ENCODE assay signal across 19 mouse cellular contexts in genomic region chr2:35700966-35701365, GRCm38 (mm10).
A peak's percentile ranks its signal among the peaks of the same experiment; 100 is the strongest.
DNase-seq lines count a peak whose midpoint lies in the region; ATAC-seq and TF ChIP-seq lines count a peak whose summit lies in the region.
"Had no signal": no experiment of that assay in that cellular context is flagged by ENCODE, and none has a peak within 500 bp of the region (broad histone marks: within the 10 kb centered on the region; RNA-seq: fewer than 3 reads in every experiment).

No protein-coding gene starts in this region.

- H3K4me2 ChIP-seq in heart, embryonic 12.5 days: no peak overlapping the region
- H3K4me2 ChIP-seq in limb, embryonic 15.5 days: no peak overlapping the region
- H3K4me2 ChIP-seq: embryonic facial prominence, embryonic 15.5 days; liver, embryonic 13.5 days had no signal

- 54% methylated on average over 2 of the region's 2 CpGs for WGBS in heart, embryonic 12.5 days
- WGBS in limb, embryonic 15.5 days: 85% methylated on average over 2 of the region's 2 CpGs
- 45% methylated on average over 2 of the region's 2 CpGs for WGBS in cerebellum, adult 2 months

- no peak for ATAC-seq in heart, embryonic 12.5 days (ENCODE audit: insufficient number of reproducible peaks, low FRiP score)
- ATAC-seq in limb, embryonic 15.5 days (ENCODE audit: insufficient number of reproducible peaks, low FRiP score, low TSS enrichment, low read depth): no peak
- ATAC-seq: forebrain, embryonic 14.5 days; hindbrain, embryonic 16.5 days had no signal

- no peaks in the 10 kb centered on the region for H3K27me3 ChIP-seq in heart, embryonic 12.5 days (replicated peaks)
- H3K27me3 ChIP-seq in limb, embryonic 15.5 days: no peaks in the 10 kb centered on the region
- no peaks in the 10 kb centered on the region for H3K27me3 ChIP-seq in cerebellum, adult 2 months (ENCODE audit: control insufficient read depth, insufficient read depth, low read length)
- H3K27me3 ChIP-seq: embryonic facial prominence, embryonic 15.5 days; liver, embryonic 13.5 days had no signal

- peaks cover 11% of the 10 kb centered on the region for H3K36me3 ChIP-seq in heart, embryonic 12.5 days
- peaks cover 6% of the 10 kb centered on the region; the same call in 1 of the 2 replicates for H3K36me3 ChIP-seq in limb, embryonic 15.5 days

- H3K4me3 ChIP-seq in layer of hippocampus, adult 2 months: no peak overlapping the region
- H3K4me3 ChIP-seq in heart, embryonic 12.5 days: no peak overlapping the region
- no peak overlapping the region for H3K4me3 ChIP-seq in limb, embryonic 15.5 days
- no peak overlapping the region for H3K4me3 ChIP-seq in cerebellum, adult 2 months (replicated peaks; ENCODE audit: insufficient read depth, low read depth, low read length)
- H3K4me3 ChIP-seq: embryonic facial prominence, embryonic 15.5 days; liver, embryonic 13.5 days; megakaryocyte, embryonic 14.5 days had no signal

- peaks cover 94% of the 10 kb centered on the region for H3K4me1 ChIP-seq in heart, embryonic 12.5 days (replicated peaks)
- peaks cover 66% of the 10 kb centered on the region for H3K4me1 ChIP-seq in limb, embryonic 15.5 days
- peaks cover 74% of the 10 kb centered on the region for H3K4me1 ChIP-seq in cerebellum, adult 2 months (ENCODE audit: control insufficient read depth, insufficient read depth, low read length)

- peak overlapping the region; percentile 48; the same call in 1 of the 2 replicates for H3K9ac ChIP-seq in heart, embryonic 12.5 days
- no peak overlapping the region for H3K9ac ChIP-seq in limb, embryonic 15.5 days
- H3K9ac ChIP-seq: embryonic facial prominence, embryonic 15.5 days; liver, embryonic 13.5 days had no signal

- TF ChIP-seq CTCF in layer of hippocampus, adult 2 months (conservative IDR thresholded peaks at IDR 0.05): no peak
- no peak for TF ChIP-seq CTCF in cerebellum, adult 2 months (IDR thresholded peaks at IDR 0.05; ENCODE audit: borderline replicate concordance, insufficient read depth, low read depth, low read length)

- no peak for TF ChIP-seq POLR2A in cerebellum, adult 2 months (IDR thresholded peaks at IDR 0.05; ENCODE audit: borderline replicate concordance, insufficient read depth, low read length)

- H3K9me3 ChIP-seq in heart, embryonic 12.5 days (replicated peaks): no peaks in the 10 kb centered on the region
- no peaks in the 10 kb centered on the region for H3K9me3 ChIP-seq in limb, embryonic 15.5 days
- H3K9me3 ChIP-seq: embryonic facial prominence, embryonic 15.5 days; liver, embryonic 13.5 days had no signal

- DNase-seq in heart, adult 11 months: peak; percentile 95
- no peak for DNase-seq in heart, adult 8-10 months (ENCODE audit: low spot score)
- DNase-seq in layer of hippocampus, adult 2 months (ENCODE audit: low spot score in 2 of 2): no peak
- DNase-seq in layer of hippocampus, postnatal 10 days (ENCODE audit: low spot score in 2 of 2): no peak
- DNase-seq in cerebellum, adult 2 months: no peak
- DNase-seq in adrenal gland, postnatal 14 days: no peak
- DNase-seq: adrenal gland, postnatal 25 days; B cell, adult 2 months; cerebellum, adult 8-10 months; kidney, adult 11 months; kidney, postnatal 14 days; liver, embryonic 13.5 days; lung, postnatal 14 days had no signal

- peak overlapping the region; percentile 49; the same call in 1 of the 2 replicates for H3K27ac ChIP-seq in layer of hippocampus, adult 2 months
- H3K27ac ChIP-seq in heart, embryonic 12.5 days (ENCODE audit: poor library complexity, severe bottlenecking): peak overlapping the region; percentile 33
- peak overlapping the region; percentile 11; the same call in 1 of the 2 replicates for H3K27ac ChIP-seq in limb, embryonic 15.5 days
- no peak overlapping the region for H3K27ac ChIP-seq in cerebellum, adult 2 months (ENCODE audit: insufficient read depth, low read length)
- H3K27ac ChIP-seq: embryonic facial prominence, embryonic 15.5 days; liver, embryonic 13.5 days had no signal
